Mouse (Mus musculus) telencephalon, adult 2 months (tissue): ENCODE measurements around the gene Nufip1.

ENCODE experiments used
- DNase-seq: peaks from one replicate; pipeline ENCODE4 v3.0.0-alpha.2; 2011; ENCODE audit warnings: low read depth, low spot score

The Nufip1 gene

DNA sequence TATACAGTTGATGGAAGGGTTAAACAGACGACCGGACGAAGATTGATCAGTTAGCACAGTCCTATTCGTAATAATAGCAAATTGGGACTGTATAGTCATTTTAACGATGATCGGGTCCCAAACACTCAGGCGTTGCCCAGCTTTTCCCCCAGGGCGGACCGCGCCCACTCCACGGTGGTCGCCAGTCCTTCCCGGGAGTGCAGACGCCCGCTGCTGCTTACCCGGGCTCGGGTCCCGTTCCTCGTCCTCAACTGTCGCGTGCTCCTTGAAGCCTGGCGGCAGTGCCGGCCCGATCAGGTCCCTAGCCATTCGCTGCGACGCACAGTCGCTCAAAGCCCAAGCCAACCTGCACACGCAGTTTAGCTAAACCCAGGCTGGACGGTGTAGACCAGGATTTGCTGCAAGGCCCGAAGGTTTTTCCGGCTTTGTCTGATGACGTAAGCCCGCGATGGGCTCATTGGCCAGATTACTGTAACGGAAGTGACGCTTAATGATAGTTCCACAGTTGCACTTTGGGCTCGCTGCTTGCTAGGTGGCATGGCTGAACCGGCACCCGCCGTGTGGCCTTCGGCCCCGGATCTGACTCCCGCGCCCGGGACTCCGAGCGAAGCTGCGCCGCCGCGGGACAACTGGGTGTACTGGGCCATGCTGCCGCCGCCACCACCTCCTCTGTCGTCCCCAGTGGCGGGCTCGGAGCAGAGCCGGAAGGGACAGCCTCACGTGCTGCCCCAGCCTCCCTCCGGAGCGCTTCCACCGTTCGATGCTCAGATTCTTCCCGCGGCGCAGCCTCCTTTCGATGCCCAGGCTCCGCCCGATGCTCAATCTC is at the start of gene Nufip1, which contains the start of gene Gpalpp1:
Gene Nufip1 (plus strand): TSS at position 496 of the 826 bp plus-strand sequence.
Gene Gpalpp1 (minus strand): TSS at position 365 of the 826 bp plus-strand sequence.
- DNase-seq: peak; percentile 97

DNA sequence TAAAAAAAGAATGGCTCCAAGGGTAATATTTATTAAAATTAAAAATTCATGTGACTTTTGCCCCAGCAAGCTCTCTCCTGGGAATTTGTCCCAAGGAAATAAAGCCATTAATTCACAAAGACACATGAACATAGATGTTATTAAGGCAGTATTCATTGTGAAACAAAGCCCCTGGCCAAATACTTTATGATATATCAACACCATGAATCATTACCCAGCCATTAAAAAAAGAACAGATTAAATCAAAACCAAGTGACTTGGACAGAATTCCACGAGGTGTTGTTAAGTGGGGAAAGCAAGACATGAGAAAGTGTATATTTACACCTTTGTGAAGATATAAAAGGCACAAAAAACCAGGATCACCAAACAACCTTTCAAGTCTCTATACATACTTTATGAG is 43.5 kb upstream of the Nufip1 start:
- no peak for DNase-seq

DNA sequence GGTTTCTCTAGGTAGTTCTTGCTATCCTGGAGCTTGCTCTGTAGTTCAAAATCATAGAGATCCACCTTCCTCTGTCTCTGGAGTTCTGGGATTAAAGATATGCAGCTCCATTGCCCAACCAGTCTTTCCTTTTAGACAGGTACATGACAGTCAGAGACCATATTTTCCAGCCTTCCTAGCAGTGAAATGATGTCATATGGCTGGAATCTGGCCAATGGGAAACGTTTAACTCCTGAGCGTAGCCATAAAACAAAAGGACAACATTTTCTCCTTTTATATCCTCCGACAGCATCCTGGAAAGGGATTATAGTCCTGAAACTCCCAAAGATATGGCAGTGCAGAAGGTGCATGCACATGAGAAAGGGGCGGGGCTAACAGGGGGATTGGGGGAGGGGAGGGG is 42.4 kb upstream of the Nufip1 start:
- no peak for DNase-seq

DNA sequence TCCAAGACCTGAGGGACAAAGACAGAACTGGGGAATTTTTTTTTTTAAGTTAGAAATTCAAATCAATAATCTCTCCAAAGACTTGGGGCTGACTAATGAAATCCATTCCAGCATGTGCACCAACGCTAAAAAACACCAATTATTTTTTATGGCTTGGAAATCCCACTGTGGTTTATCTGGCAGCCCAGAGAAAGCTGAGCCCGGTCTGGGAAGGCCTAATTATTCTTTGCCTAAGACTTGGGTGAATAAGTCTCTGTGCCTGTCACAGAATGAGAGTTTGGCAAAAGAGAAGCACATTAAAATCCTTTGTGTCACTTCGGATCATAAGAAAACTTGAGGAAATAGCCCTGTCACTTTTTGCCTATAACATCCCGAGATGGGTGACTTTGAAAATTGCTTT is 41.4 kb upstream of the Nufip1 start:
- DNase-seq: no peak

DNA sequence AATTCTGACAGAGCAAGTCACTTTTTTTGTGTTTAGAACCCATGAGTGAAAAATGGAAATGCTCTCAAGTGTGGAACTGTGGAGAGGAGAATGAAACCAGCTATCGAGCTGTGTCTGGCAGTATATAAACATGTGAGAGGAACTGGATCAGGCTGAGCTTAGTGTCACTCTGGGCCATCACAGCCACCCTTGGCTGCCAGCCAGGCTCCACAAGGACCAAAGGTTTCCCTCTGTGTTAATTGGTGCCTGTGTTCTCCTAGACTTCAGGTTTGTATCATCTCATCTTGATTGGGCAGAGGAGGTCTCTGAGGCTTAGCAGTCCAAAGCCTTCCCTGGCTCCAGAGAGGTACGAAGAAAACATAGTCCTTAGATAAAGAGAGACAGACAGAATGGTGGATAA is 38.1 kb upstream of the Nufip1 start:
- DNase-seq: no peak

DNA sequence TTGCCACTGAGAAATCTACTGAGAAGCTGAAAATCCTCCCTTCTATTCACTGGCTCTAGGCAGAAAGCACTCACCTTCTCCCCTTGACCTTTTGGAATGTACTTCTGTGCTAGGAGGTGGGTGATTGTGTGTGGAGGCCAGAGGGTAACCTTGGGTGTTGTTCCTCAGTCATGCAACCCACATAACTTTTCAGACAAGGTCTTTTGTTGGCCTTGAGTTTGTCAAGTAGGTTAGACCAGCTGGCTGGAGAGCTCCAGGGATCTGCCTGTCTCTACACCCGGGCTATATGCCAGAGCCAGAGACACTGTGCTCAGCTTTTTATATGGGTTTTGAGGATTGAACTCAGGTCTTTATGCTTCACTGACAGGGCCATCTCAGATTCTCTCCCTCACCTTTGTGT is 36.5 kb upstream of the Nufip1 start:
- DNase-seq: no peak

DNA sequence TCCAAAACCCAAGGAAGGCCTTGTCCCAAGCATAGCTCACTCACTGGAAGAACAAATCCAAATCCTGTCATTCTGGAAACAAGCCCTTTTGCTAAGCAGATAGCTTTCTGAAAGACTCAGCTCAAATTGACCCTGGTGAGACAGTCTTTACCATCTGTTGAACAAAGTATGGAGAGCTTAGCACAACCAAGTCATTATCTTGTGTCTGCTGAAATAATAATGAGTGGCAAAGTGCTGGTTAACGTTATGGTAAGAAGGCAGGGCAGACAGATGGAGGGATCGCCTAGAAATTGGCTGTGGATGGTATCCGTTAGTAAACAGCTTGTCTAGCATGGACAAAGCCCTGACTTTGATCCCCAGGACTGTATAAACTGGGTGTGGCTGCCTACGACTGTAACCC is 35.0 kb upstream of the Nufip1 start:
- no peak for DNase-seq

DNA sequence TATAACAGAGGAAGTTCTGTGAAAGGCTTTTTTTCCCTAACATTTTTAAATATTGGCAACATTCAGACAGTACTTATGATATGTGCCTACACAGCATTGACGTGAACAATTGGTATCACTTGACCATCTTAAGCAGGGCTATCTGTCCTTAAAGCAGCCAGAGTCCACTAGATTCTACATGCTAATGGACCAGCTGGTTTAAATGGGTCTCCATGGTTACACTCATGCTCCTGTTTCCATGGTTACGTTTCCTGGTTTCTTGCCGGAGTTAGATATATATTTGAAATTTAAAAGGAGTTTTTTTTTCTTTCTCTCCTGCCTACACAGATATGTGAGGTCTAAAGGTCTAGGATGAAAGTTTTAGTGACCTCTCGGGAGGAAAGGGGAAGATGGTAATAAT is 34.1 kb upstream of the Nufip1 start:
- peak; percentile 49 for DNase-seq

DNA sequence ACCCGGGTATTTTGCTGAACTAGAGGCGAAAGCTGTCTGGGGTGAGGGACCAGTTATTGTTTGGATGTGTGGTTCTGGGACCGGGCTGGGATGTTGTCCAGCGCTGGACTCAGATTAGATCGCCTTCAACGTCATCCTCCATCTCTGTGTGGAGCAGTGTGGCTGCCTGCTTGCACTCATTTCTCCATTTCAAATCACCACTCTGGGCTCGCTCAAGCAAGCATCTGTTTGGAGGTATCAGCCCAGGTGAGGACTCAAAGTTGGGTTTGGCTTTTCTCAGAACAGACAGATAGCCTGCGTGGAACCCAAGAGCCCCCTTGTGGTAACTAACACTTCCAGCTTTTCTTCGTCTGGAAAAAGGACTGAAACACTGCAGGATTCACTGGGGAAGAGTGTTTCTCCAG is 33.6 kb upstream of the Nufip1 start:
- DNase-seq: peak; percentile 58

DNA sequence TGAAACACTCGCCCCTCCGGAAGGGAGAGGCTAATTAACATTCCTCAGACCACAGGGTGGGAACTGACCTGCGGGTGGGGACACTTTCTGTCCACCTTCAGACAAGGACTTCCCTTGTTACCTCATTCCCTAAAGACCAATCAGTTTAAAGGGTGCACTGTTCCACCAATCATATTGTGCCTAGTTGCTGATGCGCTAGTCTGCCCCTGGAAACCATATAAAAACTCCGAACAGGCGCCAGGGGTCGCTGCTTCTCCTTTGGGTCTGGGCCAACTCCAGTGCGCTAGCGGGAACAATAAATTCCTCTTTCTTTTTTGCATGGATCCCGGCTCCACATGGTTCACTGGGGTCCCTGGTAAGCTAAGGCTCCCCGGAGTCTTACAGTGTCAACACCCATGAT is 29.2 kb upstream of the Nufip1 start:
- DNase-seq: no peak

DNA sequence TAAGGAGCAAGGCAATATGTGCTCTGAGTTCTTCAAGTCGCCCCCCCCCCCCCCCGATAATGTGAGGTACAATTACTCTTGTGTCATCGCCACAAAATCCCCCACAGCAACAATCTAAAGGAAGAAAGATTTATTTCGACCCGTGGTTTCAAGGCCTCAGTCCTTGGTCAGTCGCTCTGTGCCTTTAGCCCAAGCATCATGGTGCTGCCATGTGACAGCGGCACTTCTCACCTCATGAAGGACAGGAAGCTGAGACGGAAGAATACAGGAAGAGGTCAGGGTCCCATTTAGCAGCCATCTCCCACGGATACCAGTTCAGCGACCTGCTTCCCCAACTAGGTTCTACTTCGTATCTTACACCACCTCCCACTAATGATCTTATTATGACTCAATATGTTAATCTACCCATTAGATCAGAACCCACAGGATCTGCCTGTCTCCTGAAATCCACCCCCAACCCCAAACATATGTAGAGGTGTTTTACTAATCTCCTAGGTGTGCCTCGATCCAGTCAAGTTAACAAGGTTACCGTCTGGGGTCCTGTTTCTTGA is 28.5 kb upstream of the Nufip1 start:
- no peak for DNase-seq

DNA sequence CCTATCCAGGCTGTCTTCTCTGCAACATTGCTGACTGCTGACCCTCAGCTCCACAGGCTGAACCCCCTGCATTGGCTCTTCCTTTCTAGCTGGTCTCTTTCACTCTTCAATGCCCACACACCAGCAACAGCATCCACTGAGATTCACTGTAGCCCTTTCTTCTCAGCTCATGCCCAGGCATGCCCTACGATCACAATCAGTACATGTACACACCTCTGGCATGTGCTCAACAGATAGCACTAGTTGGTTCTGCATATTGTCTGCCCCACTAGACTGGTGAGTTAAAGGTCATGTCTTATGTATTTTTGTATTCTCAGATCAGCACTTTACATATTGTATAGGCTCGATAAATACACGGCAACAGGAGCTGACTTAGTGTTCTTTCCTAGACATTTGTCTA is 26.5 kb upstream of the Nufip1 start:
- no peak for DNase-seq

DNA sequence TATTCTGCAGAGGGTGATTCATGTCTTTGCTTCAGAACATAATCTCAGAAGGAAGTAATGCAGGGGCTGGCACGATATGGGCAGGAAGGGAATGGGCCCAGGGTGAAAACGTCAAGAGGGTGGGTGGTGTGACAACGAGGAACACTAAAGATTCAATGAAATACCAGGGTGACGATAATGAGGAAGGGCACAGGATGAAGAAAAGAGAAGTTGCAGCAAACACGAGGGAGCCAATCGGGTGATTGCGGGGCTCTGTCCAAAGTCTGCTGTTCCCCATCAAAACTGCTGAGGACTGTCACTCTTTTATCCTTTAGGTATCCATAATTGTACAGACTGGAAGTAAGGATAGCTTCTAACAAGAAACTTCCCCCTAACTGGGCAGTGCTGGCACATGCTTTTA is 13.4 kb upstream of the Nufip1 start:
- DNase-seq: no peak

DNA sequence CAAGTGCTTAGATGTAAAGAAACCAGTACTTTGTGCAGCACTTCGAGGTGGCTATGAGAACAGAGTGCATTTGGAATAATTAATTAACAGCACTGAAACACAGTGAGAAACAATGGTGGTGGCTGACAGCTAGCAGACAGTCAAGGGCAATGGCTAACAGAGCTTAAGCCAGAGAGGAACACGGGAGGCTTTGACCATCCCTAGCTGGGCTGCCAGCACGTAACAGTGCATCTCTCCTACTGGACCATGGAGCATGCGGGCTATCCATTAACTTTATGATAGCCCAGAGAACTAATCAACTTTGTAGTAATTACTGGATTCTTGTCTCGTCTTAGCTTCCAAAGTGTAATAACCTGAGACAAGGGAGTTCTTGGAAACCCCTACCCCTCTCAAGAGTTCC is 12.9 kb upstream of the Nufip1 start:
- no peak for DNase-seq

DNA sequence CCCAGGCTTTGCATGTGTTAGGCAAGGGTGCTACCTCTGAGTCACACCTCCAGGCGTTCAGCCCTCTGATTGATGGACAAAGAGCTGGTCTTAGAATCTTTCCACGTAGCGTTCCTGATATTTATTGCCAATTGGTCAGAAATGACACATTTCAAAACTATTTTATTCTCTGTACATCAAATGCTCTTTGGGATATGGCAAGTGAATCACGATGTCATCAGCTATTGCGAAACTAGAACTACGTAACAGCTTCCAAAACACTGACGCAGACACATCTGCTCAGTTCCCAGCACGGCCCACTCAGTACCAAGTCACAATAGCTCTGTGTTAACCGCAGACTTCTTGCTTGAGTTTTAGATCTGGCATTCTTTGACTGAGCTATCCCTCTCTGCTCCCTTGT is 11.1 kb upstream of the Nufip1 start:
- DNase-seq: no peak

DNA sequence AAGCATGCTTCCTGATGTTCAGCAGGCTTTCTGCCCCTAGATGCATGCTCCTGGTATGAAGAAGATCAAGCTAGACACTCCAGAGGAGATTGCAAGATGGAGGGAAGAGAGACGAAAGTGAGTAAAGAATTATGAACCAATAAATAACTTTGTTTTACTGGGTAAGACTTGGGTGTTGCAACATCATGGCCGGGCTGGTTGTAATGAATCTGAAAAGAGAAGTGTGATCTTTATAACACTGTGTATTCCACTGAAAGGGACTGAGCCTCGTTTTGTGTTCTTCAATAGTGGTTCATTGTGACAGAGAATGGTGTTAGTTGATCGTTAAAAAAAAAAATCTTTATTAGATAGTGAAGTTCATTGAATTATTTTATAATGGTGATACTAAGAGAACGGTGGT is 5.1 kb downstream of the Nufip1 start:
- no peak for DNase-seq

DNA sequence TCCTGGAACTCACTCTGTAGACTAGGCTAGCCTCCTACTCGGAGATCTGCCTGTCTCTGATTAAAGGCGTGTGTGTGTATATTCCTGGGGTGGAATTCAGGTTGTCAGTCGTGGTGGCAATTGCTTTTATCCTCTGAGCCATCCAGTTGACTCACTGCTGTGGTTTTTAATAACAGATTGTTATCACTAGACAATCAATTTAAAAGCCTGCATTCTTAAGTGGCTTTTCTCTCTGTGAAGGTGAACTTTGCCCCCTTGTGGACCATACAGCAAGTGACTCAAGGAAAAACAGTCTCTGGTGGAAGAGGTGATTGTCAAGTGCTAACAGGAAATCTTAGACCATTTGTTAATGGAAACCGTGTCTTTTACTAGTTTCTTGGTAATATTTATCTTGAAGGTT is 8.3 kb downstream of the Nufip1 start:
- DNase-seq: no peak

DNA sequence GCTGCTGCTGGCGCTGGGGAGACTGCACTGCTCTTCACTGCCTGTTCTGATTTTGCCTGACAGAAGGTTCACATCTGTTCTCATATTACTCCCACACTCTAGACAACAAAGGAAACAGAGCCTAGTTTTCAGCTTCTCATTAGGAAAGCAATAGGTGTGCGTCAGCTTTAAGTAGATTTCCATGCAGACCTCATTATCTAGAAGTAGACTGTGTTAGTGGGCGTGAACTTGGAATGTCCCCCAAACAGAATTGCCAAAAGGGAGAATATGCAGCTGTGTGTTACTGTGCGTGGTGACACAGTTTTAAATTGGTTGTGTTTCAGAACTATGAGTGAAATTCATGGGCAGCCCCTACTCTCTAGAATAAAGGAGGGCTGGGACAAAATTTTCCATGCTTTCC is 9.8 kb downstream of the Nufip1 start:
- peak; percentile 83 for DNase-seq

DNA sequence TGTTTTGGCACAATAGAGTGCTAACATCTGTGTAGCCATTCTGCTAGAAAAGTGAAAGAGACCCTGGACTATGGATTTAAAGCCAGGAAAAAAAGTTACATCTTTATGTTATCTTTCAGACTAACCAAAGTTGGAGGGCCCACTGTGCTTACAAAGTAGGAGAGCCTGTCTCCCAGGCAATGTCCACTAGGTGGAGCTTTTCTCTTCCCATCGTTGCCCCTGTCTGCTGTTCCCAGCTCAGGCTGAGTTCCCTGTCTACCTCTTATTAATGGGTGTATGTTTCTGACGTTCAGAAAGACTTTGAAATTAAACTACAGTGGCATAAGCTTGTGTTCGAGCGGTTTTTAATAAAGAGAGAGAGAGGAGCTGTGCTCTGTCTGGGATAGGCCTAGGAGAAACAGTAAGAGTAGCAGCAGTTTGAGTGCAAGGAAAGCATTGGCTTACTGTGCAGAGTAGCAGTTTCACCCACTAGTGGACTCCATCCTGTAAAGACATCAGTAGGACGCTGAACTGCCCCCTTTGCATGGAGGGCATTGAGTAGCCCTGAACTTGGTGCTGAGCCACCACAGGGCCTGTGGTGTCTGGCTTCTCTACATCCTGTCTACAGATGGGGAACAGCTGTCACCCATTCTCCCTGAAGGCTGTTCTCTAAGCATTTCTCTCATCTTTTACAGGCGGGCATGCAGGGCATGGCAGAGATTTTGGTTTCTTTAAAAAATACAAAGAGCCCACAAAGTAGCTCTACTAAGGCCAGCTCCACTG is 11.4 kb downstream of the Nufip1 start:
- peak; percentile 11 for DNase-seq

DNA sequence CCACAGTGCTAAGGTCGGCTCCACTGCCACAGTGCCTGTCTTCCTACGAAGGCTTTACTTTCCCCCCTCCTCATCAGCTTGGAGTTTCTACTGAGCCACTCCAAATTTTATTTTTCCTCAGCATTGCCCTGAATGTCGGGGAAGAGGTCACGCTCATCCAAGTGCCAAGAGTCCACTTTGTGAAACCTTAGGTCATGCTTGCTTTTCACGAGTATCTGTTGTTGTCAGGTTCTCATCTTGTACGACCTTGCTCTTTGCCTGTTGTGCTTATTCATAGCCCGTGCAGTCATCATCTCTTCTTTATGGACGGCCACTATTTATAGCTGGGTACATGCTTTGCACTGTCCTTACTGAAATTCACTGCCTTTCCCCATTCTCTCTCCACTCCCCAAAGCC is 12.0 kb downstream of the Nufip1 start:
- no peak for DNase-seq

DNA sequence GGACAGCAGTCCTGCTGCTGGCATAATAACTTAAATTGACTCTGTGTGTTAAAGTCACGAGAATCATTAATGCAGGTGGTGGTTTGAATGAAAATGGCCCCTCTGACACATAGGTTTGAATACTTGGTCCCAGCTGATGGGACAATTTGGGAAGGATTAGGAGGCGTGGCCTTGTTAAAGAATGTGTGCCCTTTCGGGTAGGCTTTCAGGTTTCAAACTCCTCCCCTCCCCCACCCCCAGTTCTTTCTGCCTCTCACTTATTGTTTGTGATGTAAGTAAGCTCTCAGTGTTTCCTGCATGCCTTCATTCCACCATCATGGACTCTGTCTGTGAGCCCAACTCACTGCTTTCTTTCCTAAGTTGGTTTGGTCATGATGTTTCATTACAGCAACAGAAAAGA is 16.6 kb downstream of the Nufip1 start:
- DNase-seq: no peak

DNA sequence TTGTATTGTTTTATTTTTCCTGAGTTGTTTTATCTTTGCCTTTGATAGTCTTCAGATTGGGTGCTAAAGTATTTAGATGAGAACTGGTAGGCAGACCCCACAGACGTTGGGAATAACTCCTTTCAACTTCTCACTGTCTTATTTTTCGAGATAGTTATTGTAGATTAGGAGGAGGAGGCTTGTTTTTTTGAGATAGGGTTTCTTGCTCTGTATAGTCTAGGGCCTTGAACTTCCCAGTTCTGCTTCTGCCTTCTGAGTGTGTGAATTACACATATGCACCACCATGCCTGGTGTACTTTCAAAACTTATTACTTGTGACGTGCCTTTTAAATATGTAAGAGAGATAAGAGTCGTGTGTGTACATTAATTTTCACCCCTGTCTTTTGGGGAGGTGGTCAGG is 17.5 kb downstream of the Nufip1 start:
- no peak for DNase-seq

DNA sequence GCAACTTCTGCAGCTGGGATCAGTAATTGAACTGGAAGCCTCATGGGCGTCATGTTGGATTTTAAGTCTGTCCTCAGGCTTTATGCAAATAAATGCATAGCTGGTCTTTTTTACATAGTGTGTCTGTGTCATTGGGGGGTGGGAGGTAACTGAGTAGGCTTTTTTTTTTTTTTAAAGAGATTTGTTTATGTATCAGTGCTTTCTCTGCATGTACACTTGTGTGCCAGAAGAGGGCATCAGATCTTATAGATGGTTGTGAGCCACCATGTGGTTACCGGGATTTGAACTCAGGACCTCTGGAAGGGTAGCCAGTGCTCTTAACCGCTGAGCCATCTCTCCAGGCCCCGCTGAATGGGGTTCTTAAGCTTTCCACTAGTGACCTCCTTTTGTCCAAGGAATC is 24.3 kb downstream of the Nufip1 start:
- no peak for DNase-seq
